Comparison of ENCODE assay signal across 26 mouse cellular contexts in genomic region chr1:66730581-66730980, GRCm38 (mm10). TPM values are rescaled to one million over a fixed set of nuclear protein-coding genes. Genes with fewer than 3 reads are reported as not detected.
DNase-seq lines count a peak whose midpoint lies in the region; ATAC-seq and TF ChIP-seq lines count a peak whose summit lies in the region.
"Had no signal": no experiment of that assay in that cellular context is flagged by ENCODE, and none has a peak within 500 bp of the region (broad histone marks: within the 10 kb centered on the region; RNA-seq: fewer than 3 reads in every experiment).

No protein-coding gene starts in this region.

- no peaks in the 10 kb centered on the region for H3K27me3 ChIP-seq in intestine, embryonic 15.5 days (replicated peaks)
- H3K27me3 ChIP-seq in hindbrain, postnatal 0 days (ENCODE audit: insufficient read depth, low read length): no peaks in the 10 kb centered on the region
- H3K27me3 ChIP-seq: CH12.LX; embryonic facial prominence, embryonic 12.5 days; embryonic facial prominence, embryonic 15.5 days; heart, embryonic 12.5 days; heart, embryonic 15.5 days had no signal

- H3K4me1 ChIP-seq in intestine, embryonic 15.5 days (replicated peaks): no peaks in the 10 kb centered on the region
- no peaks in the 10 kb centered on the region for H3K4me1 ChIP-seq in hindbrain, postnatal 0 days (ENCODE audit: insufficient read depth, low read length)
- H3K4me1 ChIP-seq: embryonic facial prominence, embryonic 12.5 days; embryonic facial prominence, embryonic 15.5 days; heart, embryonic 12.5 days; heart, embryonic 15.5 days had no signal

- no peaks in the 10 kb centered on the region for H3K9me3 ChIP-seq in intestine, embryonic 15.5 days
- H3K9me3 ChIP-seq in hindbrain, postnatal 0 days (ENCODE audit: low read length): no peaks in the 10 kb centered on the region
- H3K9me3 ChIP-seq: embryonic facial prominence, embryonic 12.5 days; embryonic facial prominence, embryonic 15.5 days; G1E; heart, embryonic 12.5 days; heart, embryonic 15.5 days had no signal

- ATAC-seq in intestine, embryonic 15.5 days: peak; percentile 71
- ATAC-seq in hindbrain, postnatal 0 days: no peak
- ATAC-seq: forebrain, embryonic 14.5 days; forebrain, postnatal 0 days had no signal

- H3K9ac ChIP-seq in intestine, embryonic 15.5 days: no peak overlapping the region
- H3K9ac ChIP-seq in hindbrain, postnatal 0 days (replicated peaks; ENCODE audit: low read length): no peak overlapping the region
- H3K9ac ChIP-seq: embryonic facial prominence, embryonic 12.5 days; embryonic facial prominence, embryonic 15.5 days; forebrain, postnatal 0 days; heart, embryonic 12.5 days; heart, embryonic 15.5 days; hindbrain, embryonic 14.5 days had no signal

- no peak for TF ChIP-seq CTCF in hindbrain, postnatal 0 days (IDR thresholded peaks at IDR 0.05; ENCODE audit: low read depth)

- H3K27ac ChIP-seq in intestine, embryonic 15.5 days: no peak overlapping the region
- H3K27ac ChIP-seq in hindbrain, postnatal 0 days: no peak overlapping the region
- H3K27ac ChIP-seq: embryonic facial prominence, embryonic 12.5 days; embryonic facial prominence, embryonic 15.5 days; gastrocnemius, adult 2 months; heart, embryonic 15.5 days; hindbrain, embryonic 14.5 days had no signal

- no peak overlapping the region for H3K4me3 ChIP-seq in intestine, embryonic 15.5 days (replicated peaks)
- no peak overlapping the region for H3K4me3 ChIP-seq in hindbrain, postnatal 0 days (ENCODE audit: low read length)
- H3K4me3 ChIP-seq: embryonic facial prominence, embryonic 12.5 days; embryonic facial prominence, embryonic 15.5 days; gastrocnemius, adult 2 months; heart, embryonic 12.5 days; heart, embryonic 15.5 days had no signal

- no peak overlapping the region for H3K4me2 ChIP-seq in intestine, embryonic 15.5 days (replicated peaks)
- no peak overlapping the region for H3K4me2 ChIP-seq in hindbrain, postnatal 0 days (ENCODE audit: low read depth, low read length)
- H3K4me2 ChIP-seq: embryonic facial prominence, embryonic 12.5 days; embryonic facial prominence, embryonic 15.5 days; heart, embryonic 12.5 days; heart, embryonic 15.5 days; hindbrain, embryonic 14.5 days had no signal

- peak; percentile 17 for DNase-seq in 416B (ENCODE audit: low read depth)
- peak; percentile 11 for DNase-seq in large intestine, adult 2 months (ENCODE audit: low read depth, low spot score)
- no peak for DNase-seq in embryo, embryonic 11 days
- no peak for DNase-seq in hindbrain, postnatal 0 days (ENCODE audit: low spot score)
- DNase-seq in urinary bladder, postnatal 25 days (ENCODE audit: low spot score): no peak
- DNase-seq: adrenal gland, adult 2 months; adrenal gland, postnatal 14 days; B cell, adult 2 months; cerebellum, adult 11-12 months; cerebellum, adult 8-10 months; cerebellum, postnatal 10 days; forebrain, postnatal 0 days; gastrocnemius, adult 2 months; gastrocnemius, postnatal 14 days; heart, adult 18-20 months; heart, postnatal 10 days; heart, postnatal 4 days had no signal

- WGBS in intestine, embryonic 15.5 days: 64% methylated on average over 1 of the region's 1 CpGs
- 21% methylated on average over 1 of the region's 1 CpGs for WGBS in large intestine, adult 2 months
- 85% methylated on average over 1 of the region's 1 CpGs for WGBS in hindbrain, postnatal 0 days

- peaks cover 4% of the 10 kb centered on the region; the same call in 1 of the 2 replicates for H3K36me3 ChIP-seq in intestine, embryonic 15.5 days
- 0 out of 2 replicates have a peak, but pooled peaks cover 4% of the 10 kb centered on the region for H3K36me3 ChIP-seq in hindbrain, postnatal 0 days (ENCODE audit: insufficient read depth, low read length)

RNA-seq across cellular contexts. Expression of gene Rpe, which starts 29.9 kb away (rescaled TPM):
- polyA plus RNA-seq in intestine, embryonic 15.5 days (2015; fragmentation: Nextera tagmentation; extraction: Ambion mirVana): 60.4 and 64.6 TPM in 2 replicates
- polyA plus RNA-seq in large intestine, adult 2 months (2012; rRNA removed): 14.5 and 19.0 TPM in 2 replicates
- 42.7 and 43.0 TPM in 2 replicates for total RNA-seq in hindbrain, postnatal 0 days (2014; rRNA removed)
- polyA plus RNA-seq in hindbrain, postnatal 0 days (2015; fragmentation: Nextera tagmentation; extraction: Ambion mirVana): 25.9 and 28.1 TPM in 2 replicates

Comparison
In these comparisons a context has a peak if more than half of its experiments do, and no peak if none do; other contexts are left out.
1. DNase-seq: peak in 416B (single experiment) and large intestine, adult 2 months (single experiment); none in embryo, embryonic 11 days (single experiment), hindbrain, postnatal 0 days (single experiment) and urinary bladder, postnatal 25 days (single experiment).